Comparison of ENCODE assay signal across 8 mouse cellular contexts in genomic region chr11:100713735-100714533, GRCm38 (mm10). TPM values are rescaled to one million over a fixed set of nuclear protein-coding genes. Genes with fewer than 3 reads are reported as not detected.
DNase-seq lines count a peak whose midpoint lies in the region; TF ChIP-seq lines count a peak whose summit lies in the region.

Gene Hspb9 (plus strand): TSS chr11:100713850.

- peak; percentile 7 for TF ChIP-seq POLR2A in ES-Bruce4 (IDR thresholded peaks at IDR 0.05; ENCODE audit: insufficient read depth, low read length)

- DNase-seq in adrenal gland, adult 2 months, result peak; percentile 87
- peak; percentile 53 for DNase-seq in forebrain, embryonic 10.5 days (ENCODE audit: extremely low spot score, low spot score)
- DNase-seq in heart, postnatal 36 days, result peak; percentile 77 to 79
- DNase-seq in left cerebral cortex, postnatal 36 days (ENCODE audit: low spot score in 2 of 2), result peak; percentile 40 to 55
- DNase-seq in right cerebral cortex, postnatal 14 days, result peak; percentile 53
- DNase-seq in Muller cell, postnatal 12 days (ENCODE audit: inconsistent ontology term), result no peak

- peaks cover 26% of the 10 kb centered on the region for H3K36me3 ChIP-seq in ES-Bruce4 (ENCODE audit: control insufficient read depth, insufficient read depth, low read length, poor library complexity, severe bottlenecking)
- peaks cover 62% of the 10 kb centered on the region for H3K36me3 ChIP-seq in forebrain, embryonic 10.5 days (replicated peaks)
- peaks cover 65% of the 10 kb centered on the region for H3K36me3 ChIP-seq in megakaryocyte, embryonic 14.5 days (replicated peaks; ENCODE audit: low read length)

- intact Hi-C loops in heart, postnatal 36 days (cut with DNase I), result loop anchor here (1.0 to 10.0 kb wide), 2 partner anchors 47 to 351 kb away; no protein-coding TSS in a partner anchor
- intact Hi-C loops in left cerebral cortex, postnatal 36 days (cut with DNase I), result loop anchor here (2.0 kb wide), 1 partner anchor 47 kb away; no protein-coding TSS in a partner anchor

- no peak for TF ChIP-seq CTCF in ES-Bruce4 (IDR thresholded peaks at IDR 0.05; ENCODE audit: low read depth, low read length)

- peaks cover 6% of the 10 kb centered on the region for H3K4me1 ChIP-seq in ES-Bruce4 (ENCODE audit: control insufficient read depth, insufficient read depth, low read length)
- H3K4me1 ChIP-seq in forebrain, embryonic 10.5 days, result peaks cover 53% of the 10 kb centered on the region
- peaks cover 76% of the 10 kb centered on the region for H3K4me1 ChIP-seq in megakaryocyte, embryonic 14.5 days

- H3K27me3 ChIP-seq in ES-Bruce4 (ENCODE audit: control insufficient read depth, insufficient read depth, low read length, poor library complexity, severe bottlenecking), result no peaks in the 10 kb centered on the region
- H3K27me3 ChIP-seq in forebrain, embryonic 10.5 days (ENCODE audit: poor library complexity, severe bottlenecking), result no peaks in the 10 kb centered on the region
- no peaks in the 10 kb centered on the region for H3K27me3 ChIP-seq in megakaryocyte, embryonic 14.5 days (replicated peaks)

- H3K9me3 ChIP-seq in ES-Bruce4 (replicated peaks; ENCODE audit: control insufficient read depth, insufficient read depth, low read length, poor library complexity, severe bottlenecking), result no peaks in the 10 kb centered on the region
- no peaks in the 10 kb centered on the region for H3K9me3 ChIP-seq in forebrain, embryonic 10.5 days
- no peaks in the 10 kb centered on the region for H3K9me3 ChIP-seq in megakaryocyte, embryonic 14.5 days

- TF ChIP-seq EP300 in ES-Bruce4 (IDR thresholded peaks at IDR 0.05; ENCODE audit: insufficient read depth, low read depth, low read length), result peak; percentile 52; the same call in 1 of the 2 replicates

- peak within 1 kb of the TSS; percentile 95 for H3K27ac ChIP-seq in ES-Bruce4 (ENCODE audit: insufficient read depth, low read length)
- peak within 1 kb of the TSS; percentile 99 for H3K27ac ChIP-seq in forebrain, embryonic 10.5 days

- WGBS in forebrain, embryonic 10.5 days, result 2% methylated on average over 38 of the region's 38 CpGs

- H3K9ac ChIP-seq in ES-Bruce4 (ENCODE audit: low read depth, poor library complexity, severe bottlenecking), result peak within 1 kb of the TSS; percentile 95

- peak within 1 kb of the TSS; percentile 79 for H3K4me3 ChIP-seq in ES-Bruce4 (ENCODE audit: low read depth, low read length)
- H3K4me3 ChIP-seq in forebrain, embryonic 10.5 days, result peak within 1 kb of the TSS; percentile 99
- peak within 1 kb of the TSS; percentile 92 for H3K4me3 ChIP-seq in megakaryocyte, embryonic 14.5 days (replicated peaks)

RNA-seq across cellular contexts. Expression of gene Hspb9, which starts in this region (rescaled TPM):
- polyA plus RNA-seq in ES-Bruce4 (2011; ENCODE audit: insufficient read depth, insufficient read length, low read depth, missing spikeins), result not detected in 2 replicates
- total RNA-seq in adrenal gland, adult 2 months (2021), result not detected
- polyA plus RNA-seq in adrenal gland, adult 2 months (2012; rRNA removed), result not detected in 2 replicates
- 0.24 and 0.30 TPM in 2 replicates for polyA plus RNA-seq in forebrain, embryonic 10.5 days (2016; fragmentation: Nextera tagmentation; extraction: Ambion mirVana)
- total RNA-seq in heart, postnatal 36 days (2021), result under 1 TPM in 1 of 2 experiments, not detected in 1; 0.43 TPM
- total RNA-seq in left cerebral cortex, postnatal 36 days (2021), result not detected
- 0.54 TPM in 1 of 2 replicates, not detected in the other for polyA plus RNA-seq in megakaryocyte, embryonic 14.5 days (2012; ENCODE audit: insufficient read depth, low replicate concordance)

Comparison
In these comparisons a context has a peak if more than half of its experiments do, and no peak if none do; other contexts are left out.
1. Peak in DNase-seq in adrenal gland, adult 2 months; RNA of the gene not detected or under 1 TPM.
2. Peak in DNase-seq, H3K4me3 ChIP-seq and H3K27ac ChIP-seq in forebrain, embryonic 10.5 days; RNA of the gene not detected or under 1 TPM.
3. Peak in DNase-seq in heart, postnatal 36 days; RNA of the gene not detected or under 1 TPM.
4. Peak in DNase-seq in left cerebral cortex, postnatal 36 days; RNA of the gene not detected or under 1 TPM.